Mouse (Mus musculus) layer of hippocampus, adult 8-10 months (tissue): ENCODE measurements around the gene Usp2. TPM values are rescaled to one million over a fixed set of nuclear protein-coding genes. Genes with fewer than 3 reads are reported as not detected.

ENCODE experiments used
- DNase-seq, 2 experiments: peaks; one replicate each; pipeline ENCODE4 v3.0.0; 2022; ENCODE audit warnings: low spot score in 2 of 2
- total RNA-seq, 4 experiments: library from RNA; stranded (reverse); gene quantifications; 2 replicates each; pipeline ENCODE4 v1.2.4; 2022

The Usp2 gene
- total RNA-seq, 4 experiments from 2014 or later = 82.1 to 101 (median 90.9) TPM

DNA sequence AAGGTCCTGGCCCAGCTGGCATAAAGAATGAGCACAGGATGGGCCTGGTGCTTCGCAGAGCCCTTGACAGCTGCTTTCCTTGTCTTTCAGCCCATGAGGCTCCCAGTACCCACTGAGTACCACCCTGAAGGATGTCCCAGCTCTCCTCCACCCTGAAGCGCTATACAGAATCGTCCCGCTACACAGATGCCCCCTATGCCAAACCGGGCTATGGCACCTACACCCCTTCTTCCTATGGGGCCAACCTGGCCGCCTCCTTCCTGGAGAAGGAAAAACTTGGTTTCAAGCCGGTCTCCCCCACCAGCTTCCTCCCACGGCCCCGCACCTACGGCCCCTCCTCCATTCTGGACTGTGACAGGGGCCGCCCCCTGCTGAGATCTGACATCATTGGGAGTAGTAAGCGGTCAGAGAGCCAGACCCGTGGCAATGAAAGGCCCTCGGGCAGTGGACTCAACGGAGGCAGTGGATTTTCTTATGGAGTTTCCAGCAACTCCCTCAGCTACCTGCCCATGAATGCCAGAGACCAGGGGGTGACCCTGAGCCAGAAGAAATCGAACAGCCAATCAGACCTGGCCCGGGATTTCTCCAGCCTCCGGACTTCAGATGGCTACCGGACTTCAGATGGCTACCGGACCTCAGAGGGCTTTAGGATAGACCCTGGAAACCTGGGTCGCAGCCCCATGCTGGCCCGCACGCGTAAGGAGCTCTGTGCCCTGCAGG lies 8.6 kb downstream of the Usp2 start:
- DNase-seq = no peak

DNA sequence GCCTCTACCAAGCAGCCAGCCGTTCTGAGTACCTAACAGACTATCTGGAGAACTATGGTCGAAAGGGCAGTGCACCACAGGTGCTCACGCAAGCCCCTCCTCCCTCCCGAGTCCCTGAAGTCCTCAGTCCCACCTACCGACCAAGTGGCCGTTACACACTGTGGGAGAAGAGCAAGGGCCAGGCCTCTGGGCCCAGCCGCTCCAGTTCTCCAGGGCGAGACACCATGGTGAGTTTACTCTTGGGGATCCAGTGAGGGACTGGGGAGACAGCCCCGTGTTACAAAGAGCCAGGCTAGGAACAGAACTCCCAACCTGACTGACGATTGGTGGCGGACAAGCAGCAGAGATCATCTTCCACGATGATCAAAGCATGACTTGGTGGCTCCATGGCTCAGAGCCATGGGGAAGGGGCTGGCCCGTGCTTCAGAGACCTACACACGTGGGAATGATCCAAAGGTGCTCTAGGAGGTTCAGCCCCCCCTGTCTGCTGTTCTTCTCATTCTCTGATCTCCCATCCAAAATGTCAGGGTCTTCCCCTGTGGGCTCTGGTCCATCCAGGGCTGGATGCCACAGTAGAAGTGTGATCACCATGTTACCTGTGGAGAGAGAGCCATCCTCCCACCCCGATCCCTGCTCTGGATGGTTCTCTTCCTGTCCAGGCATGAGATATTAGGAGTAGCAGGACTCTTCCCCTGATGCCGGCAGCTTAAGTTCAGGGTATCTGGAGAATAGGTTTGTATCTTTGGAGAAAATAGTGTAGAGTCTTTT lies 9.4 kb downstream of the Usp2 start:
- no peak for DNase-seq

DNA sequence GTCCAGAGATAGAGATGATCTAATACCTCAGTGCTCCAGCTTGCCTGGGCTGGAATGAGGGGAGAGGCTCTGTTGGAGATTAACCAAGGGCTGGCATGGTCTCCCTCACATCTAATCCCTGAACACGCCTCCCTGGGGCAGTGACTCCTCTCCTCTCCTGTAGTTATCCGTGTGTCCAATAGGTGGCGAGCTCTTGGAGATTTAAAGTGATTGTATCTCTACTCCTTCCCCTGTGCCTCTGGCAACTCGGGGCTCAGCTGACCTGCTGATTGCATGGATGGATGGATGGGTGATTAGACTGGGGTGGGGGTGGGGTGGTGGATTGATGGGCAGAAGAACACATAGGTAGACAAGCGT lies 9.9 kb downstream of the Usp2 start:
- no peak for DNase-seq

DNA sequence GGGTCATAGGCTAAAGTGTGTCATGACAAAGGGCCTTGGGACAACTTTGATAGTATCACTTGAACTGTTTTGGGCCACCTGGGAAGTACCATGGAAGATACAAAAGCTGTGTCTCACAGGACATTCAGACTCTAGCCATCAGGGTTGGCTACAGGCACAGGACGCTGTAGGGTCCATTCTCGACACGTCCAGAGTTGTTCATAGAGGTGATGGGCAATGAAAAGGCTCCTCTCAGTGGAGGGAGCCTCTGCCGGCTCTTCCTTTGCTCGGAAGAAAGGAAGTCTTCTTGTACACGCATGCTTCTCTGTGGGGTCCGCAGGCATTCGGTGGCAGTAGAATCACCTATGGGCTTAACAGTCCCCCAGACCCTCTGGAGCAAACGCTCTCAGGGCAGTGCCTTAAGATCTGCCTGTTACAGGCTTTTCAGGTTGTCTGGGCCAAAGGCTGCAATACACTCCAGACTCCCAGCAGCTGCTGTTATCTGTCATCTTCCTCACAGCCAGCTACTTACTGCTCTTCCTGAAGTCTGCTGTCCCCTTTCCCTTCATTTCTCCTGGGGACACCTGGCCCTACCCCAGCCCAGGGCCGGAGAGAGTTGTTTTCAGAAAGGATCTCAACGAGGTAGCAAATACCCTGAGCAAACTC lies 10.6 kb downstream of the Usp2 start:
- DNase-seq = peak in 1 of 2 experiments; percentile 5

- no peak for DNase-seq
Measured at GRCm38 (mm10) chr9:44078136-44078797, 11.4 kb downstream of the Usp2 start.

GRCm38 (mm10) chr9:44078955-44079756 lies 12.3 kb downstream of the Usp2 start:
- no peak for DNase-seq

DNA sequence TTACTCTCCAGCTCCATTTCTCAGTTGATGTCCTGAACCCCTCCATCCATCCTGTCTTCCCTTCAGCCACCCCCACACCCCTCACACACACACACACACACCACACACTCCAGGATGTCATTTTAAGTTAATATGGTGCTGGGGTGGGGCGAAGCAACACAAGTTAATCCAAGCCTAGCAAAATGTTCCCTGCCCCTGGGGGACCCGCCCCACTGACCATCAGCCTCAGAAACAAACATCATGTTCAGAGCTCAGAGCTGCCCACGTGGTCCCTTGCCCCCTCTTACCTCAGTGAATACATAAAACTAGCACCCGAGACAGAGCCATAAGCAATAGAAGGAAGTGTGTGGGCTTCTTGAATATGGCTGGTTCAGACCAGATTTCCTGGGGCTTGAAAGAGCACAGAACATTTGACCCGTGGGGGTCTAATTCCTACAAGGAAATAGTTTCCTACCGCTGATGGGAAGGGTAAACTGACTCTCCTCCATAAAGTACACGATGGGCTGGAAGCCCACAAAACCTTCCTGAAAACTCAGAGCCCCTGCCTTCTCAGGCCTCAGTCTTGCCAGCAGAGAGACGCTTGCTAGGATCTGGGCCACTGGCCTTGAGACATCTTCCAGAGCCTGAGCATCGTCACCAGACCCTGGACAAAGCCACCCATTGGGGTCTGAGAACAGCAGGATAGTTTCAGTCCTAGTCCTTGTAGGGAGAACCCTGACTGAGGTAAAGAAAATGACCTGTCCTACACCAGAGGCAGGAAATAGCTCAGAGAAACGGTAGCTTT lies 13.4 kb downstream of the Usp2 start:
- no peak for DNase-seq

DNA sequence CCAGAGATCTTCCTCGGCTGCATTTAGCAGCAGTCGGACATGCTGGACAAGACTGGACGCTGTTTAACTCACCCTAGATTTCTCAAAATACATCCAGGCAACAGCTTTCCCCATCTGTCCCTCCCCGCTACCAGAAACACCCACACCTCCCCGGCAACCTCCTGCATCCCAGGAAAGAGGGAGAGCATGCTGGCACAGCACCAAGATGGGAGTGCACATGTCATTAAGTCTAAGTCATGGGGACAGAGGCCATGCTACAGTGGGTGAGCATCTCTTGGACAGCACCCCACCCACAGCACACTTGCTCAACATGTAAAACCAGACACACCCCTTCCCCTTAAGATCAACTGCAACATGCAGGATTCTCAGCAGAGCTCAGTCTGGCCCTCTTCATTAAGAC lies 14.1 kb downstream of the Usp2 start:
- DNase-seq = no peak

GRCm38 (mm10) chr9:44081581-44081980 lies 14.8 kb downstream of the Usp2 start:
- DNase-seq = no peak

- no peak for DNase-seq
Measured at GRCm38 (mm10) chr9:44082266-44082665, 15.4 kb downstream of the Usp2 start.

- DNase-seq = peak; percentile 77 to 82
Measured at GRCm38 (mm10) chr9:44083392-44084121, 16.7 kb downstream of the Usp2 start.

GRCm38 (mm10) chr9:44084236-44084635 lies 17.4 kb downstream of the Usp2 start:
- no peak for DNase-seq

- DNase-seq = peak; percentile 80 to 84
Measured at GRCm38 (mm10) chr9:44084659-44085229, 17.9 kb downstream of the Usp2 start.

DNA sequence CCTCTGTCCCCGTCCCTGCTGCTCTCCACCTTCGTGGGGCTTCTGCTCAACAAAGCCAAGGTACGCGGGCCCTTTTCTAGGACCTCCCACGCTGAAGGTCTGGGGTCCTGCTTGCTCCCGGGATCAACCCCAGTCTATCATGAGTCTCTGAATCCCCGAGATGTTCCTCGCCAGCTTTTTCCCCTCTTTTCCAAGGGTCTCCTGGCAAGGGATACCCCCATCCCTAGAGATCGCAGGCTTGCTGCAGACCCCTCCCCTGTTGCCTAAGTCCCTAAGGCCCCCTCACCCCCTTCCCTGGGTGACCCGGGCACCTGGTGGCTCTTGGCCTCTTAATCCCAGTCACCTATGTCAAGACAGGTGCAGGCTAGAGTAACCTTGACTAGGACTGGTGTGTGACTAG lies 18.5 kb downstream of the Usp2 start:
- no peak for DNase-seq

DNA sequence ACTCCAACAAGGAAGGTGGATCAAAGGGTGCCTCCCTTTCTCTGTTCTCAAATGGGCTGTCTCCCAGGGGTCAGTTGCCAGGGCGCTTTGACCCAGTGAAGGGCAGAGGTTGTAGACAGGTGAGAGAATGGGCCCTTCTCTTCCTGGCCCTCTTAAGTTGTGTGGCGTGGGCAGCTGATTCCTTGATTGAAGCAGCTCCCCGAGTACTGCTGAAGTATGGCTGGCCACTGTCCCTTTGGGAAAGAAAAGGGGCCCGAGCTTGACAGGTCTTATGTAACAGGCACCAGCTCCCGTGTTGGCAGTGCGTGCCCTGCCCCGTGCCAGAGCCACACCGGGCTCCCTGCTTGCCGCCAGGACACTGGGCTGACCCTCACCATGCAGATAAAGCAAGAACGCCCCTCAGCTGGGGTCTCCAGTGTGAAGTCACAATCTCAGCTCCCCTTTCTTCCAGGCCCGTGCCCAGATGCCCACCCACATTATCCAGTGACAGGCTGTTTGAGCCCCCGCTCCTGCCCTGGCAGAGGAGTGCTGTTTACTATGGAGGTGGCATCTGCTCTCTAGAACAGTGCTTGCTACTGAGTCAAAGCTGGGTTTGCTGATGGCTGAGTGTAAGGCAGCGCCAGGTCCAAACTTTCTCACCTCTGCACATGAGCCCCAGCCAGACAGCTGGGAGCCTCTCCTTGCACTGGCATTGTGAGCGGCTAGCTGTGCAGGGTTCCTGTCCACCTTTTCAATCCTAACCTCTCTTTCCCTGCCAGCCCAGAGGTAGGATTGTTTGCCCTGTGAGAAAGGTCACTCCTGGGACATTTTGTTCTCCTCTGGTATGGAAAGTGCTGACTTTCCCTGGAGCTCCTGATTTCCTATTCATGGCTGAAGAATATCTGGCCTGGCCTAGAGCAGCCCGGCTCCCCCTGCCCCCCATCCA lies 19.2 kb downstream of the Usp2 start:
- DNase-seq = peak; percentile 72 to 82

DNA sequence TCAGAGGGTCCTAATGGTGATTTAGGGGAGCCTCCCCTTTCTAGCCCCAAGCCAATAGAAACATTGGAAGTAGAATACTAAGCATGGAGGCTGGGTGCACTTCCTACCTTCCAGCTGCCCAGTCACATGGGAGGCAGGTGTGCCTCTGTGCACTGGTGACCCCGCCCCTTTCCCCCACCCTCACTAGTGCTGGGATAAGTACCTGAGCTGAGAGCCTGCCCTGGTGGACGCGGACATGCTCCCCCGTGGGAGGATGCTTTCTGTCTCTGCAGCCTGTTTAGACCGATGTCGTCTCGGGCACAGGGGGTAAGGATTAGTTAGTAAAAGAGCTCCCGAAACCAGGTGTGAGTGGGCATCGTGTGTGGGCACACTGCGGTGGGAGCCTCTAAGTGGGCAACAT lies 20.1 kb downstream of the Usp2 start:
- no peak for DNase-seq

DNA sequence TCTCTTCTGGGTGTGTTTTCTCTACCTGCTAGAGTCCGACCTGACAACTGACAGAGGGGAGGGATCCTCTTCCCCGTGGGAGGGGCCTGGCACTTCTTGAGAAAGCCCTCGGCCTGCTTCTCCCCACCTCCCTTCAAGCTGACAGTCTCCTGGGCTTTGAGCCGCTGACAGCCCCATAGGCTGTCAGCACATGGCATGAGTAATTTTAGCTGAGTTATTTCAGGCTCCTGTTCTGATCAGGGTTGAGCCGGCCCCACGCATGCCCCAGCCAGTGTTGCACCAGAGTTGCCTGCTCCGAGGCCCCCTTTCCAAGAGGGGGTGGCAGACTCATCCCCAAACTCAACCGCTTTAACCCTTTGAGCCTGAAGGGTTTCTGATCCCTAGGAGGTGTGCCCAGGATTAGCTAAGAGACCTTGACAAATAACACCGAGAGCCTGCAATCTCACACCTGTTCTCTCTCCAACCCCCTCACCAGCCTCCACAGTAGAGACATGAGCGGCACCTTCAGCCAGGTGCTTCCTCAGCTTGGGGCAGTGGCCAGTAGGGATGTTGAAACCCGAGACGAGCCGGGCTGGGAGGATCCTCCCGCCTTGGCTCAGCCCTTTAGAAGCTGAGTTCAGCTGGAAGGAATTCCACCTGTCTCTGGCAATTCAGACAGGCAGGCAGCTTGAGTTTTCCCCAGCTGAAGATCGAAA lies 21.1 kb downstream of the Usp2 start:
- no peak for DNase-seq
